Mouse (Mus musculus): Measurements from ENCODE around the gene Pip5kl1.

The Pip5kl1 gene

GRCm38 (mm10) chr2:32574497-32574896 lies at the start of gene Pip5kl1:
TSS of gene Pip5kl1 (plus strand) at chr2:32574797.
- no peak for DNase-seq (ENCODE audit: low spot score)

GRCm38 (mm10) chr2:32525816-32526215 lies 48.8 kb upstream of the Pip5kl1 start:
- DNase-seq (ENCODE audit: low spot score) = no peak

- DNase-seq (ENCODE audit: low spot score) = no peak
Observed at GRCm38 (mm10) chr2:32527468-32527966, 47.1 kb upstream of the Pip5kl1 start.

GRCm38 (mm10) chr2:32528326-32528725 lies 46.3 kb upstream of the Pip5kl1 start:
- DNase-seq (ENCODE audit: low spot score) = no peak

- no peak for DNase-seq (ENCODE audit: low spot score)
Observed at GRCm38 (mm10) chr2:32530479-32530878, 44.1 kb upstream of the Pip5kl1 start.

GRCm38 (mm10) chr2:32533163-32533562 lies 41.4 kb upstream of the Pip5kl1 start:
- DNase-seq (ENCODE audit: low spot score) = no peak

- peak; percentile 51 for DNase-seq (ENCODE audit: low spot score)
Observed at GRCm38 (mm10) chr2:32534061-32534732, 40.4 kb upstream of the Pip5kl1 start.

GRCm38 (mm10) chr2:32534733-32535471 lies 39.7 kb upstream of the Pip5kl1 start, which contains the start of gene Fam102a:
TSS of gene Fam102a (plus strand) at chr2:32535332.
- DNase-seq (ENCODE audit: low spot score) = peak; percentile 98

- peak; percentile 83 for DNase-seq (ENCODE audit: low spot score)
Observed at GRCm38 (mm10) chr2:32535501-32535991, 39.1 kb upstream of the Pip5kl1 start.

- no peak for DNase-seq (ENCODE audit: low spot score)
Observed at GRCm38 (mm10) chr2:32536086-32536633, 38.4 kb upstream of the Pip5kl1 start.

GRCm38 (mm10) chr2:32536634-32537359 lies 37.8 kb upstream of the Pip5kl1 start:
- DNase-seq (ENCODE audit: low spot score) = no peak

- no peak for DNase-seq (ENCODE audit: low spot score)
Observed at GRCm38 (mm10) chr2:32537360-32537905, 37.2 kb upstream of the Pip5kl1 start.

GRCm38 (mm10) chr2:32537941-32538340 lies 36.7 kb upstream of the Pip5kl1 start:
- no peak for DNase-seq (ENCODE audit: low spot score)

GRCm38 (mm10) chr2:32538461-32538860 lies 36.1 kb upstream of the Pip5kl1 start:
- no peak for DNase-seq (ENCODE audit: low spot score)

- DNase-seq (ENCODE audit: low spot score) = no peak
Observed at GRCm38 (mm10) chr2:32539452-32539981, 35.1 kb upstream of the Pip5kl1 start.

- DNase-seq (ENCODE audit: low spot score) = no peak
Observed at GRCm38 (mm10) chr2:32541333-32541908, 33.2 kb upstream of the Pip5kl1 start.

- DNase-seq (ENCODE audit: low spot score) = peak; percentile 89
Observed at GRCm38 (mm10) chr2:32541986-32542573, 32.5 kb upstream of the Pip5kl1 start.

GRCm38 (mm10) chr2:32543031-32543449 lies 31.6 kb upstream of the Pip5kl1 start:
- no peak for DNase-seq (ENCODE audit: low spot score)

- no peak for DNase-seq (ENCODE audit: low spot score)
Observed at GRCm38 (mm10) chr2:32546951-32547350, 27.6 kb upstream of the Pip5kl1 start.

- no peak for DNase-seq (ENCODE audit: low spot score)
Observed at GRCm38 (mm10) chr2:32547380-32547779, 27.2 kb upstream of the Pip5kl1 start.
